23 mouse cellular contexts compared by ENCODE assay signal in genomic region chr7:142613077-142613476, GRCm38 (mm10). TPM values are rescaled to one million over a fixed set of nuclear protein-coding genes. Genes with fewer than 3 reads are reported as not detected.
A peak's percentile ranks its signal among the peaks of the same experiment; 100 is the strongest.
DNase-seq lines count a peak whose midpoint lies in the region; ATAC-seq and TF ChIP-seq lines count a peak whose summit lies in the region.
"Had no signal": no experiment of that assay in that cellular context is flagged by ENCODE, and none has a peak within 500 bp of the region (broad histone marks: within the 10 kb centered on the region; RNA-seq: fewer than 3 reads in every experiment).

No protein-coding gene starts in this region.

- 62% methylated on average over 2 of the region's 2 CpGs for WGBS in hindbrain, embryonic 10.5 days
- 50% methylated on average over 2 of the region's 2 CpGs for WGBS in hindbrain, embryonic 13.5 days
- WGBS in embryonic facial prominence, embryonic 10.5 days: 59% methylated on average over 2 of the region's 2 CpGs
- 65% methylated on average over 2 of the region's 2 CpGs for WGBS in limb, embryonic 10.5 days
- 60% methylated on average over 2 of the region's 2 CpGs for WGBS in limb, embryonic 14.5 days

- H3K9me3 ChIP-seq in hindbrain, embryonic 10.5 days: no peaks in the 10 kb centered on the region
- no peaks in the 10 kb centered on the region for H3K9me3 ChIP-seq in hindbrain, embryonic 13.5 days
- no peaks in the 10 kb centered on the region for H3K9me3 ChIP-seq in embryonic facial prominence, embryonic 10.5 days
- no peaks in the 10 kb centered on the region for H3K9me3 ChIP-seq in limb, embryonic 10.5 days (replicated peaks)
- H3K9me3 ChIP-seq in limb, embryonic 14.5 days (ENCODE audit: control insufficient read depth, low read length): no peaks in the 10 kb centered on the region
- H3K9me3 ChIP-seq: embryonic facial prominence, embryonic 12.5 days; forebrain, embryonic 15.5 days; G1E; heart, embryonic 13.5 days; hindbrain, embryonic 12.5 days had no signal

- no peak for TF ChIP-seq POLR2A in limb, embryonic 14.5 days (IDR thresholded peaks at IDR 0.05; ENCODE audit: borderline replicate concordance, extremely low read depth, insufficient read depth, insufficient read length)

- no peak for ATAC-seq in hindbrain, embryonic 13.5 days (ENCODE audit: low FRiP score)
- peak; percentile 46; the same call in 1 of the 2 replicates for ATAC-seq in limb, embryonic 14.5 days (ENCODE audit: low FRiP score, low read depth)
- ATAC-seq: forebrain, embryonic 15.5 days; hindbrain, postnatal 0 days had no signal

- 0 out of 2 replicates have a peak, but pooled peaks cover 2% of the 10 kb centered on the region for H3K36me3 ChIP-seq in hindbrain, embryonic 10.5 days
- 0 out of 2 replicates have a peak, but pooled peaks cover 3% of the 10 kb centered on the region for H3K36me3 ChIP-seq in hindbrain, embryonic 13.5 days
- H3K36me3 ChIP-seq in embryonic facial prominence, embryonic 10.5 days (replicated peaks): peaks cover 5% of the 10 kb centered on the region
- peaks cover 16% of the 10 kb centered on the region for H3K36me3 ChIP-seq in limb, embryonic 10.5 days
- no peaks in the 10 kb centered on the region for H3K36me3 ChIP-seq in limb, embryonic 14.5 days (ENCODE audit: control insufficient read depth, insufficient read depth, low read length)
- H3K36me3 ChIP-seq: embryonic facial prominence, embryonic 12.5 days; forebrain, embryonic 15.5 days; G1E; heart, embryonic 13.5 days; hindbrain, embryonic 12.5 days had no signal

- peaks cover 32% of the 10 kb centered on the region for H3K4me1 ChIP-seq in hindbrain, embryonic 10.5 days (replicated peaks)
- peaks cover 13% of the 10 kb centered on the region for H3K4me1 ChIP-seq in hindbrain, embryonic 13.5 days (replicated peaks)
- H3K4me1 ChIP-seq in embryonic facial prominence, embryonic 10.5 days: peaks cover 45% of the 10 kb centered on the region
- H3K4me1 ChIP-seq in limb, embryonic 10.5 days: peaks cover 47% of the 10 kb centered on the region
- peaks cover 24% of the 10 kb centered on the region for H3K4me1 ChIP-seq in limb, embryonic 14.5 days (ENCODE audit: control insufficient read depth, insufficient read depth, low read length)

- no peak for DNase-seq in hindbrain, embryonic 10.5 days (ENCODE audit: low spot score)
- no peak for DNase-seq in embryonic facial prominence, embryonic 10.5 days (ENCODE audit: low spot score)
- no peak for DNase-seq in limb, embryonic 10.5 days (ENCODE audit: low spot score)
- peak; percentile 50 for DNase-seq in limb, embryonic 14.5 days (ENCODE audit: low spot score)
- no peak for DNase-seq in kidney, adult 8-10 months
- no peak for DNase-seq in frontal cortex, postnatal 10 days (ENCODE audit: low spot score in 2 of 2)
- DNase-seq: adrenal gland, postnatal 14 days; cerebellum, adult 11-12 months; cerebellum, adult 9-11 months; cerebellum, postnatal 36 days; gastrocnemius, postnatal 14 days; heart, adult 2 months; heart, postnatal 36 days; kidney, adult 11 months had no signal

- H3K9ac ChIP-seq in hindbrain, embryonic 13.5 days: no peak overlapping the region
- no peak overlapping the region for H3K9ac ChIP-seq in limb, embryonic 14.5 days (ENCODE audit: low read depth, low read length, severe bottlenecking)
- H3K9ac ChIP-seq: embryonic facial prominence, embryonic 12.5 days; forebrain, embryonic 15.5 days; heart, embryonic 13.5 days; hindbrain, embryonic 12.5 days had no signal

- H3K27ac ChIP-seq in hindbrain, embryonic 10.5 days: 0 out of 2 replicates have a peak overlapping the region, but pooled peaks have one; percentile 3
- no peak overlapping the region for H3K27ac ChIP-seq in hindbrain, embryonic 13.5 days
- peak overlapping the region; percentile 65 for H3K27ac ChIP-seq in embryonic facial prominence, embryonic 10.5 days (replicated peaks)
- peak overlapping the region; percentile 69 for H3K27ac ChIP-seq in limb, embryonic 10.5 days
- H3K27ac ChIP-seq in limb, embryonic 14.5 days (replicated peaks; ENCODE audit: low read depth, low read length): no peak overlapping the region
- H3K27ac ChIP-seq: forebrain, embryonic 15.5 days; heart, adult 2 months; hindbrain, embryonic 12.5 days; hindbrain, postnatal 0 days had no signal

- no peak overlapping the region for H3K4me3 ChIP-seq in hindbrain, embryonic 10.5 days
- no peak overlapping the region for H3K4me3 ChIP-seq in hindbrain, embryonic 13.5 days
- no peak overlapping the region for H3K4me3 ChIP-seq in embryonic facial prominence, embryonic 10.5 days
- H3K4me3 ChIP-seq in limb, embryonic 10.5 days: no peak overlapping the region
- H3K4me3 ChIP-seq in limb, embryonic 14.5 days (replicated peaks; ENCODE audit: low read length): no peak overlapping the region
- H3K4me3 ChIP-seq: embryonic facial prominence, embryonic 12.5 days; forebrain, embryonic 15.5 days; heart, adult 2 months; heart, embryonic 13.5 days; hindbrain, embryonic 12.5 days had no signal

- H3K27me3 ChIP-seq in hindbrain, embryonic 10.5 days (ENCODE audit: insufficient read depth, poor library complexity, severe bottlenecking): no peaks in the 10 kb centered on the region
- H3K27me3 ChIP-seq in hindbrain, embryonic 13.5 days: peaks cover 4% of the 10 kb centered on the region; the same call in 1 of the 2 replicates
- no peaks in the 10 kb centered on the region for H3K27me3 ChIP-seq in embryonic facial prominence, embryonic 10.5 days (replicated peaks; ENCODE audit: low read depth, poor library complexity, severe bottlenecking)
- no peaks in the 10 kb centered on the region for H3K27me3 ChIP-seq in limb, embryonic 10.5 days (ENCODE audit: low read depth, poor library complexity, severe bottlenecking)
- no peaks in the 10 kb centered on the region for H3K27me3 ChIP-seq in limb, embryonic 14.5 days (ENCODE audit: control insufficient read depth, insufficient read depth, low read length)
- H3K27me3 ChIP-seq: embryonic facial prominence, embryonic 12.5 days; forebrain, embryonic 15.5 days; heart, embryonic 13.5 days; hindbrain, embryonic 12.5 days had no signal

- H3K4me2 ChIP-seq in hindbrain, embryonic 13.5 days: no peak overlapping the region
- H3K4me2 ChIP-seq in limb, embryonic 14.5 days (replicated peaks; ENCODE audit: low read depth, low read length, severe bottlenecking): no peak overlapping the region
- H3K4me2 ChIP-seq: embryonic facial prominence, embryonic 12.5 days; forebrain, embryonic 15.5 days; heart, embryonic 13.5 days; hindbrain, embryonic 12.5 days had no signal

RNA-seq across cellular contexts. Expression of gene Igf2, which starts 53.5 kb away (rescaled TPM):
- 219 and 247 TPM in 2 replicates for polyA plus RNA-seq in hindbrain, embryonic 10.5 days (2016; fragmentation: Nextera tagmentation; extraction: Ambion mirVana)
- polyA plus RNA-seq in hindbrain, embryonic 13.5 days (2015; fragmentation: Nextera tagmentation; extraction: Ambion mirVana): 179 and 205 TPM in 2 replicates
- 360 and 378 TPM in 2 replicates for polyA plus RNA-seq in embryonic facial prominence, embryonic 10.5 days (2016; fragmentation: Nextera tagmentation; extraction: Ambion mirVana)
- 769 and 872 TPM in 2 replicates for polyA plus RNA-seq in limb, embryonic 10.5 days (2016; fragmentation: Nextera tagmentation; extraction: Ambion mirVana)
- polyA plus RNA-seq in limb, embryonic 14.5 days (2012; rRNA removed): 4,240 and 5,416 TPM in 2 replicates
- 1,472 and 1,504 TPM in 2 replicates for polyA plus RNA-seq in limb, embryonic 14.5 days (2014; fragmentation: Nextera tagmentation; extraction: Ambion mirVana)
- polyA plus RNA-seq: G1E had no signal

RNA-seq across cellular contexts. Expression of gene Gm49394, which starts 56.7 kb away (rescaled TPM):
- not detected in 2 replicates for polyA plus RNA-seq in hindbrain, embryonic 10.5 days (2016; fragmentation: Nextera tagmentation; extraction: Ambion mirVana)
- not detected in 2 replicates for polyA plus RNA-seq in hindbrain, embryonic 13.5 days (2015; fragmentation: Nextera tagmentation; extraction: Ambion mirVana)
- polyA plus RNA-seq in embryonic facial prominence, embryonic 10.5 days (2016; fragmentation: Nextera tagmentation; extraction: Ambion mirVana): not detected in 2 replicates
- 0.09 and 0.11 TPM in 2 replicates for polyA plus RNA-seq in limb, embryonic 10.5 days (2016; fragmentation: Nextera tagmentation; extraction: Ambion mirVana)
- polyA plus RNA-seq in limb, embryonic 14.5 days (2012; rRNA removed): 1.4 and 2.8 TPM in 2 replicates
- 0.19 and 0.41 TPM in 2 replicates for polyA plus RNA-seq in limb, embryonic 14.5 days (2014; fragmentation: Nextera tagmentation; extraction: Ambion mirVana)
- polyA plus RNA-seq: G1E; gonadal fat pad, adult 2 months; heart, adult 2 months; heart, postnatal 0 days; hindbrain, embryonic 12.5 days; hindbrain, postnatal 0 days had no signal

Comparison
In these comparisons a context has a peak if more than half of its experiments do, and no peak if none do; other contexts are left out.
1. H3K27ac ChIP-seq: peak in hindbrain, embryonic 10.5 days (single experiment), embryonic facial prominence, embryonic 10.5 days (single experiment) and limb, embryonic 10.5 days (single experiment); none in hindbrain, embryonic 13.5 days (single experiment) and limb, embryonic 14.5 days (single experiment).